Mouse (Mus musculus): ENCODE measurements around the gene Cd27.

- TF ChIP-seq POLR2A (IDR thresholded peaks at IDR 0.05; ENCODE audit: control insufficient read depth, low read depth, low read length) (no peak), CTCF (IDR thresholded peaks at IDR 0.05; ENCODE audit: control insufficient read depth, insufficient read depth, insufficient replicate concordance, low read depth, low read length) (no peak)
These were observed 24.2 kb downstream of the Cd27 start for GRCm38 (mm10) chr6:125212621-125213020.
